Mouse (Mus musculus): ENCODE results near the gene Ctcfl. TPM values are rescaled to one million over a fixed set of nuclear protein-coding genes. Genes with fewer than 3 reads are reported as not detected.
"Not testable (repeated sequence)": the region's sequence is repeated elsewhere in the genome, so short reads cannot be mapped to it uniquely, and the experiment has no call there.

Gene Ctcfl
- polyA plus RNA-seq, 1 experiment from 2014 or later, result not detected

GRCm38 (mm10) chr2:173097337-173097736, 22.0 kb downstream of the Ctcfl start:
- DNase-seq (ENCODE audit: low spot score) (peak; percentile 34), ATAC-seq (ENCODE audit: low FRiP score, low TSS enrichment) (peak; percentile 26; the same call in 1 of the 2 replicates)
- not testable (repeated sequence) for H3K27me3 ChIP-seq (ENCODE audit: control insufficient read depth, insufficient read depth, low read length); H3K4me2 ChIP-seq (replicated peaks; ENCODE audit: low read depth); H3K9me3 ChIP-seq (ENCODE audit: control insufficient read depth, low read length); H3K4me3 ChIP-seq (ENCODE audit: low read depth, low read length); H3K36me3 ChIP-seq (ENCODE audit: control insufficient read depth, insufficient read depth, low read length); H3K4me1 ChIP-seq (replicated peaks; ENCODE audit: control insufficient read depth, insufficient read depth); H3K9ac ChIP-seq (ENCODE audit: low read length); H3K27ac ChIP-seq (replicated peaks)
- WGBS, result 93% methylated on average over 10 of the region's 10 CpGs
- TF ChIP-seq CTCF (IDR thresholded peaks at IDR 0.05; ENCODE audit: low read depth), result peak; percentile 95

DNA sequence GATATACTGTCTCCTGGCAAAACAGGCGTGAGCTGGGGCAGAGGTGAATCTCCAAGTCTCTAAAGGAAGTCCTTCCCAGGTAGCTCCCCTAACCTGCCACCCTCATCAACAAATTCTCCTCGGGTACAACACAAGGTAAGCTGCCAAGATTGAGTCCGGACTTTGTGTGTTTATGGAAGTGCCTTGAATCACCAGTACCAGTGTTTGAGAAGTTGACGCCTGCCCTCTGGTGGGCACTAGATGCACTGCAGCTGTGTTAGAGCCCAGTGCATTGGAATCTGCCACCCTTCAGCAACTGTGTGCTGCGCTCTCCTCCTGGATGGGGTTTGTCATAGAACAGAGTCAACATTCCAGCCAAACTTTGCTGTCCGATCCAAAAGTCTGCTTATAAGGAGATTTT, 29.9 kb downstream of the Ctcfl start:
- TF ChIP-seq EP300 (optimal IDR thresholded peaks at IDR 0.05), result no peak
- peak; percentile 99 for TF ChIP-seq CTCF (IDR thresholded peaks at IDR 0.05; ENCODE audit: low read depth)
- H3K36me3 ChIP-seq (ENCODE audit: control insufficient read depth, insufficient read depth, low read length), result no peaks in the 10 kb centered on the region
- H3K4me3 ChIP-seq (ENCODE audit: low read depth, low read length), result no peak overlapping the region
- no peak overlapping the region for H3K4me2 ChIP-seq (replicated peaks; ENCODE audit: low read depth)
- H3K9ac ChIP-seq (ENCODE audit: low read length), result no peak overlapping the region
- WGBS, result 15% methylated on average over 6 of the region's 6 CpGs
- no peaks in the 10 kb centered on the region for H3K4me1 ChIP-seq (replicated peaks; ENCODE audit: control insufficient read depth, insufficient read depth)
- no peaks in the 10 kb centered on the region for H3K9me3 ChIP-seq (ENCODE audit: control insufficient read depth, low read length)
- no peaks in the 10 kb centered on the region for H3K27me3 ChIP-seq (ENCODE audit: control insufficient read depth, insufficient read depth, low read length)
- H3K27ac ChIP-seq (replicated peaks), result no peak overlapping the region
- ATAC-seq (ENCODE audit: low FRiP score, low TSS enrichment) (peak; percentile 81), DNase-seq (ENCODE audit: low spot score) (peak; percentile 87)

DNA sequence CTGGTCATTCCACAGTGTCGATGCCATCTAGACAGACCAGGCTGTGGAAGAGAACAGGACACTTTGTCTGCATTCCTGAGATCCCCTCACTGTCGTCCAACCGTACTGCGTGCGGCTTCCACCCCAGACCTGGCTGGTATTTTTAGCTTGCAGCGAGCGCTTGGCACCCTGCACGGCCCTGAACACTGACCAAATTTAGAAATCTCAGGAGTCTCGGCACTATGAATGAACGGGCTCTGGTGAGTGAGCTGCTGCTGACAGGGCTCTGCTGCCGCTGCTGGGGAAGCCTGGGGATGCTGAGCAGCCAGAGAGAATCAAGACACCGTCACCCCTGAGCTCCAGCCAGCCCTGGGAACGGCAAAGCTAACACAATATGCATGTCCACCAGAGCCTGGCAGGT, 31.9 kb downstream of the Ctcfl start:
- H3K36me3 ChIP-seq (ENCODE audit: control insufficient read depth, insufficient read depth, low read length), result no peaks in the 10 kb centered on the region
- H3K9me3 ChIP-seq (ENCODE audit: control insufficient read depth, low read length), result no peaks in the 10 kb centered on the region
- peak; percentile 56 for ATAC-seq (ENCODE audit: low FRiP score, low TSS enrichment)
- H3K27ac ChIP-seq (replicated peaks), result peak overlapping the region; percentile 73
- TF ChIP-seq EP300 (optimal IDR thresholded peaks at IDR 0.05) (no peak), CTCF (IDR thresholded peaks at IDR 0.05; ENCODE audit: low read depth) (no peak)
- no peaks in the 10 kb centered on the region for H3K4me1 ChIP-seq (replicated peaks; ENCODE audit: control insufficient read depth, insufficient read depth)
- WGBS, result 41% methylated on average over 13 of the region's 13 CpGs
- H3K27me3 ChIP-seq (ENCODE audit: control insufficient read depth, insufficient read depth, low read length), result no peaks in the 10 kb centered on the region
- DNase-seq (ENCODE audit: low spot score), result no peak
- no peak overlapping the region for H3K4me2 ChIP-seq (replicated peaks; ENCODE audit: low read depth)
- H3K4me3 ChIP-seq (ENCODE audit: low read depth, low read length), result no peak overlapping the region
- H3K9ac ChIP-seq (ENCODE audit: low read length), result no peak overlapping the region

DNA sequence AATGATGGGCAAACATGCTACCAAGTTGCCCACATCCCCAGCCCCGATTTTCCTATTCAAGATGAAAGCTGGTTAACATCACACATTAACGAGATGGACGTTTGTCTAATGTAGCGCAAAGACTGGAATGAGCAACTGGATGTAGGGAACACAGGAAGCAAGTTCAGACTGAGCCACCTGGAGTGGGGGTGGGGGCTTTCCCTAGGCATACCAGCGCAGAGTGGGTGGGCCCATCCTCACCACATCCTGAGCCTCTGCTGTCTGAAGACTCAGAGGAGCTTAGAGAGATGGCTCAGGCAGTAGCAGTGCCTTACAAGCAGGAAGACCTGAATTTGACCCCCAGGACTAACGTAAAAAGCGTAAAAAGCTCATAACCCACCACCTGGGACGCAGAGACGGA, 33.6 kb downstream of the Ctcfl start:
- TF ChIP-seq EP300 (optimal IDR thresholded peaks at IDR 0.05) (no peak), CTCF (IDR thresholded peaks at IDR 0.05; ENCODE audit: low read depth) (no peak)
- WGBS, result 65% methylated on average over 9 of the region's 9 CpGs
- no peak overlapping the region for H3K4me3 ChIP-seq (ENCODE audit: low read depth, low read length)
- H3K9me3 ChIP-seq (ENCODE audit: control insufficient read depth, low read length), result no peaks in the 10 kb centered on the region
- H3K36me3 ChIP-seq (ENCODE audit: control insufficient read depth, insufficient read depth, low read length), result no peaks in the 10 kb centered on the region
- H3K4me1 ChIP-seq (replicated peaks; ENCODE audit: control insufficient read depth, insufficient read depth), result no peaks in the 10 kb centered on the region
- H3K27ac ChIP-seq (replicated peaks), result no peak overlapping the region
- DNase-seq (ENCODE audit: low spot score) (no peak), ATAC-seq (ENCODE audit: low FRiP score, low TSS enrichment) (no peak)
- H3K27me3 ChIP-seq (ENCODE audit: control insufficient read depth, insufficient read depth, low read length), result no peaks in the 10 kb centered on the region
- H3K9ac ChIP-seq (ENCODE audit: low read length), result no peak overlapping the region
- no peak overlapping the region for H3K4me2 ChIP-seq (replicated peaks; ENCODE audit: low read depth)

GRCm38 (mm10) chr2:173084871-173085270, 34.5 kb downstream of the Ctcfl start:
- Histone ChIP-seq H3K4me2 (replicated peaks; ENCODE audit: low read depth) (no peak overlapping the region), H3K9me3 (ENCODE audit: control insufficient read depth, low read length) (no peaks in the 10 kb centered on the region), H3K4me3 (ENCODE audit: low read depth, low read length) (no peak overlapping the region), H3K36me3 (ENCODE audit: control insufficient read depth, insufficient read depth, low read length) (no peaks in the 10 kb centered on the region), H3K27ac (replicated peaks) (no peak overlapping the region), H3K4me1 (replicated peaks; ENCODE audit: control insufficient read depth, insufficient read depth) (no peaks in the 10 kb centered on the region), H3K27me3 (ENCODE audit: control insufficient read depth, insufficient read depth, low read length) (no peaks in the 10 kb centered on the region), H3K9ac (ENCODE audit: low read length) (no peak overlapping the region)
- ATAC-seq (ENCODE audit: low FRiP score, low TSS enrichment), result no peak
- TF ChIP-seq EP300 (optimal IDR thresholded peaks at IDR 0.05) (no peak), CTCF (IDR thresholded peaks at IDR 0.05; ENCODE audit: low read depth) (no peak)
- DNase-seq (ENCODE audit: low spot score), result no peak
- WGBS, result 95% methylated on average over 11 of the region's 11 CpGs

DNA sequence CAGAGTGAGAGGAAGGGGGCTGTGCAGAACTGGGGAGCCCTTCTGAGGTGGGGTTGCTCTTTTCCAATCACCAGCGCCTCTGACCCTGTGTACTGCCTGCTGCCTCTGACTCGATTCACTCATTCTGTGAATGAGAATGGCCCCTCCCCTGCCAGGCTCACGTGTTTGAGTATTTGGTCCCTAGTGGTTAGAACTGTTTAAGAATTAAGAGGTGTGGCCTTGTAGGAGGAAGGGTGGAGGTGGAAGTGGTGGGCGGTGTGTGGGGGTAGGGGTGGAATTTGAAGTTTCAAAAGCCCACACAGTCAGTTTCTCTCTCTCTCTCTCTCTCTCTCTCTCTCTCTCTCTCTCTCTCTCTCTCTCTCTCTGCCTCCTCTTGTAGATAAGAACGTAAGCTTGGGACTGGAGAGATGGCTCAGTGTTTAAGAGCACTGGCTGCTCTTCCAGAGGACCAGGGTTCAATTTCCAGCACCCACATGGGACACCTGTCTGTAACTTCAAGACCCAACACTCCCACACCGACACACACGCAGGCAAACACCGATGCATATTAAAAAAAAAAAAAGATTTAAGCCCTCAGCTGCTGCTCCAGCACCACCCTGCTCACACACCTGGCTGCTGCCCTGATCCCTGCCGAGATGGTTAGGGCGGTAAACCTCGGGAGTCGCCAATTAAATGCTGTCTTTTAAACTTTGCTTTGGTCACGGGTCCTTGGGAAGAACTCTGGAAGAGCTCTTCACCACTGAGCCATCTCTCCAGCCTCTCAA, 35.4 kb downstream of the Ctcfl start:
- 10% methylated on average over 13 of the region's 13 CpGs for WGBS
- H3K4me2 ChIP-seq (replicated peaks; ENCODE audit: low read depth), result peak overlapping the region; percentile 34
- no peak overlapping the region for H3K9ac ChIP-seq (ENCODE audit: low read length)
- H3K4me1 ChIP-seq (replicated peaks; ENCODE audit: control insufficient read depth, insufficient read depth), result no peaks in the 10 kb centered on the region
- no peaks in the 10 kb centered on the region for H3K27me3 ChIP-seq (ENCODE audit: control insufficient read depth, insufficient read depth, low read length)
- peak; percentile 67 for ATAC-seq (ENCODE audit: low FRiP score, low TSS enrichment)
- no peaks in the 10 kb centered on the region for H3K9me3 ChIP-seq (ENCODE audit: control insufficient read depth, low read length)
- H3K36me3 ChIP-seq (ENCODE audit: control insufficient read depth, insufficient read depth, low read length), result no peaks in the 10 kb centered on the region
- H3K4me3 ChIP-seq (ENCODE audit: low read depth, low read length), result no peak overlapping the region
- DNase-seq (ENCODE audit: low spot score), result peak; percentile 64
- TF ChIP-seq CTCF (IDR thresholded peaks at IDR 0.05; ENCODE audit: low read depth), result peak; percentile 36
- no peak for TF ChIP-seq EP300 (optimal IDR thresholded peaks at IDR 0.05)
- no peak overlapping the region for H3K27ac ChIP-seq (replicated peaks)
